Mouse (Mus musculus) kidney, postnatal 25 days (tissue): ENCODE data around the gene P3h1.
A peak's percentile ranks its signal among the peaks of the same experiment; 100 is the strongest.

Source experiments
- DNase-seq, 2 experiments: peaks; one replicate each; pipeline ENCODE4 v3.0.0; 2021; ENCODE audit warnings: mixed read lengths in 2 of 2

P3h1 gene

GRCm38 (mm10) chr4:119232410-119233255, at the start of gene P3h1, which contains the start of gene AU022252:
Gene P3h1, plus strand, starts transcription at chr4:119232915.
Gene AU022252, minus strand, starts transcription at chr4:119232712.
- DNase-seq, result peak; percentile 99 to 100

- DNase-seq, result no peak
Observed at GRCm38 (mm10) chr4:119183525-119183924, 49.2 kb upstream of the P3h1 start.

GRCm38 (mm10) chr4:119185771-119186170, 46.9 kb upstream of the P3h1 start:
- DNase-seq, result no peak

- DNase-seq, result no peak
Observed at GRCm38 (mm10) chr4:119188060-119188785, 44.5 kb upstream of the P3h1 start.

GRCm38 (mm10) chr4:119189392-119189791, 43.3 kb upstream of the P3h1 start:
- DNase-seq, result no peak

- DNase-seq, result no peak
Observed at GRCm38 (mm10) chr4:119189864-119190263, 42.9 kb upstream of the P3h1 start, which contains the start of gene Ermap. Gene Ermap, minus strand, starts transcription at chr4:119190011.

- no peak for DNase-seq
Observed at GRCm38 (mm10) chr4:119190618-119191017, 42.1 kb upstream of the P3h1 start.

- DNase-seq, result no peak
Observed at GRCm38 (mm10) chr4:119191273-119191672, 41.4 kb upstream of the P3h1 start.

GRCm38 (mm10) chr4:119192757-119193156, 40.0 kb upstream of the P3h1 start:
- no peak for DNase-seq

- peak; percentile 92 to 93 for DNase-seq
Observed at GRCm38 (mm10) chr4:119194909-119195581, 37.7 kb upstream of the P3h1 start, which contains the start of gene Svbp. Gene Svbp, plus strand, starts transcription at chr4:119195306.

GRCm38 (mm10) chr4:119195582-119196320, 37.0 kb upstream of the P3h1 start:
- peak in 1 of 2 experiments; percentile 10 for DNase-seq

GRCm38 (mm10) chr4:119198105-119198504, 34.6 kb upstream of the P3h1 start:
- no peak for DNase-seq

- DNase-seq, result peak; percentile 70 to 82
Observed at GRCm38 (mm10) chr4:119204672-119205071, 28.0 kb upstream of the P3h1 start.

GRCm38 (mm10) chr4:119216667-119217066, 16.0 kb upstream of the P3h1 start:
- no peak for DNase-seq

GRCm38 (mm10) chr4:119218169-119218568, 14.5 kb upstream of the P3h1 start, which contains the start of gene Tmem269:
Gene Tmem269, minus strand, starts transcription at chr4:119218217.
- DNase-seq, result peak in 1 of 2 experiments; percentile 39

- DNase-seq, result peak; percentile 45 to 46
Observed at GRCm38 (mm10) chr4:119223696-119224095, 9.0 kb upstream of the P3h1 start.

GRCm38 (mm10) chr4:119224534-119224933, 8.2 kb upstream of the P3h1 start:
- DNase-seq, result no peak

- no peak for DNase-seq
Observed at GRCm38 (mm10) chr4:119225719-119226118, 7.0 kb upstream of the P3h1 start.

- no peak for DNase-seq
Observed at GRCm38 (mm10) chr4:119226751-119227150, 6.0 kb upstream of the P3h1 start.

GRCm38 (mm10) chr4:119233256-119233901, 664 bp downstream of the P3h1 start:
- DNase-seq, result peak; percentile 35 to 69

GRCm38 (mm10) chr4:119234348-119234747, 1.6 kb downstream of the P3h1 start:
- DNase-seq, result no peak

GRCm38 (mm10) chr4:119238661-119239060, 5.9 kb downstream of the P3h1 start:
- no peak for DNase-seq
